8 mouse cellular contexts compared by ENCODE assay signal in the genomic region with DNA sequence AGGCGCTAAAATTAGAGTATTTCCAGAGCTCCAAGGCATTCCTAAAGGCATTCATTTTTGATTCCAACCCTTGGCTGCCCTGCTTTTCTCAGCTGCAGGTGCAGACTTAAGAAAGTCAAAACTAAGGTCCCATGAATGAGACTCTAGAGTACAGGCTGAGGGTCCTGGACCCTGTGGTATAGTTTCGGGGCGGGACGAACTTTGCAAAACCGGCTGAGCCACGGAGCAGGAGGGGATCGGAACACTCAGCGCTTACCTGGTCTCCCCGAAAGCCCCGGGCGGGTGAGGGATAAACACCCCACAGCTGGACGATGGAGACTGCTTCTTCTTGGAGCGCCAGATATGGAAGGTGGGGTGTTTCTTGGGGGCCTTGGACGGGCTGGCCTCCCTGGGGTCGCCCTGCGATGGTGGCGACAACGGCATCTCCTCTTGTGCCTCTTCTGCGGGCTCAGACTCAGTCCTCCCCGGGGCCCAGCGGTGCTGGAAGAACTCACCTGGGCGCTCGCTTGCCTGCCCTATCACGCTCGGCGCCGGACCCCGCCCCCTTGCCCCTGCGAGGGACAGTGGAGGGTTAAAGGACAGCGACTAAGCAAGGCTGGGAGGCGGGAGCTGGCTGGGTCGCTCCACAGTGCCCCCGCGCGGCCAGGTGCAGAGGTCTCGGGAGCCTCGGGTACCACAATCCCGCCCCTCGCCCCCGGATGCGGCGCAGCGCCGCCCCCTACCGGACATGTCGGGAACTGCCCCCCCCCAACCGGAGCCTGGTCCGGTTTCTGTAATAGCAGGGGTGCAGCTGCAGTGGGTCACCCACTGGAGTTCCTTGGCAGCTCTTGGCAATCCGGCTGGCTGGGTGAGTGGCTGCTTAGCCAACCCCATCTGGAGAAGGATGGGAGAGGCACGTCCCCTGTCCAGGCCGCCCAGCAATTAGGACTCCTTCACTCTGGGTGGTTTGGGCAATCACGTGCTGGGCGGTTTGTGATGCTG. TPM values are rescaled to one million over a fixed set of nuclear protein-coding genes. Genes with fewer than 3 reads are reported as not detected.
DNase-seq lines count a peak whose midpoint lies in the region; ATAC-seq and TF ChIP-seq lines count a peak whose summit lies in the region.

Gene Crybg1, minus strand, starts transcription at position 517 of the 981 bp plus-strand sequence.

- TF ChIP-seq CTCF in bone marrow macrophage, adult 2 months (IDR thresholded peaks at IDR 0.05; ENCODE audit: low read depth, low read length): peak; percentile 61
- TF ChIP-seq CTCF in layer of hippocampus, adult 2 months (conservative IDR thresholded peaks at IDR 0.05): peak; percentile 95

- no peak within 1 kb of the TSS for H3K27ac ChIP-seq in bone marrow macrophage, adult 2 months (ENCODE audit: insufficient read depth, low read depth, low read length)
- H3K27ac ChIP-seq in layer of hippocampus, adult 2 months: no peak within 1 kb of the TSS

- intact Hi-C loops in heart, postnatal 36 days (cut with DNase I): no loop called here

- H3K4me1 ChIP-seq in bone marrow macrophage, adult 2 months (ENCODE audit: control insufficient read depth, insufficient read depth, low read length): peaks cover 2% of the 10 kb centered on the region; the same call in 1 of the 2 replicates

- DNase-seq in ES-CJ7 (ENCODE audit: low read depth, low spot score): peak; percentile 84
- DNase-seq in heart, postnatal 36 days: peak; percentile 12 to 22
- DNase-seq in layer of hippocampus, adult 2 months (ENCODE audit: low spot score in 2 of 2): peak in 1 of 2 experiments; percentile 26
- DNase-seq in lung, postnatal 4 days: peak; percentile 71 to 79
- peak; percentile 38 for DNase-seq in retina, postnatal 7 days (ENCODE audit: low read depth, low spot score)
- peak; percentile 74 for DNase-seq in urinary bladder, postnatal 10 days (ENCODE audit: low spot score)

- ATAC-seq in erythroblast, adult 5-6 weeks (replicated peaks; ENCODE audit: low FRiP score, poor library complexity, severe bottlenecking): peak; percentile 76

- TF ChIP-seq POLR2A in bone marrow macrophage, adult 2 months (IDR thresholded peaks at IDR 0.05; ENCODE audit: borderline replicate concordance, low read depth, low read length): no peak

- H3K4me3 ChIP-seq in bone marrow macrophage, adult 2 months (ENCODE audit: insufficient read depth, low read length): no peak within 1 kb of the TSS
- peak within 1 kb of the TSS; percentile 47; the same call in 1 of the 2 replicates for H3K4me3 ChIP-seq in layer of hippocampus, adult 2 months

RNA-seq across cellular contexts. Expression of gene Crybg1, which starts in this region (rescaled TPM):
- 27.7 and 32.2 TPM in 2 replicates for polyA plus RNA-seq in bone marrow macrophage, adult 2 months (2012; ENCODE audit: insufficient read depth, insufficient read length, missing spikeins)
- total RNA-seq in erythroblast, adult 5-6 weeks (2015; ENCODE audit: low replicate concordance): 0.58 and 1.7 TPM in 2 replicates
- total RNA-seq in erythroblast, adult 5-6 weeks (2017; ENCODE audit: low replicate concordance): 1.5 TPM in 2 replicates
- 1 to 10 TPM; 2.4 to 3.8 TPM for total RNA-seq in heart, postnatal 36 days (2021)
- under 1 TPM; 0.56 to 0.74 TPM for total RNA-seq in layer of hippocampus, adult 2 months (2021)
